Mouse (Mus musculus) c-Kit-positive CD71-positive TER-119-negative erythroid progenitor cells, embryonic 14.5 days (primary cell): Measurements from ENCODE around the gene Cypt15.
"Not testable (repeated sequence)": the region's sequence is repeated elsewhere in the genome, so short reads cannot be mapped to it uniquely, and the experiment has no call there.

Experiments used
- DNase-seq: peaks from one replicate; pipeline ENCODE4 v3.0.0-alpha.2; 2013; ENCODE audit warnings: low read depth

Gene Cypt15

DNA sequence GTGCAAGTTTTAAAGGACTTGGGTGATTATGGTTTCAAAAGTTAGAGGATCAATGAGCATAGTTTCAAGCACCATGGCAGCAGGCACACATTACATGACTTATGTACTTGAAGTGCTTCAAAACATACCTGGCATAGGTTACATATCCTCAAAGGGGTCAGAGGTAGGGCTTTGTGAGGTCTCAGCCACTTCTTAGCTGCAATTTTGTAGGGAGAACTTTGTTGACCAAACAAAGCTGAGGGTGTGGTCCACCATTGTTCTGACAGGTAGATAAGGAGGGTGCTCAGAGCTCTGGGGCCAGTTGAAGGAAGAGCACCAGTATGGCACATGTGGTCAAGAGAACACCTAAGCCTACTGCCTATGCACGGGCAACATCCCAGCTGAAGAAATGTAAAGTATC is at the start of gene Cypt15:
TSS of gene Cypt15 (plus strand) at position 301 of the 400 bp plus-strand sequence.
- not testable (repeated sequence) for DNase-seq

GRCm38 (mm10) chrX:39370932-39371331 is 24.9 kb downstream of the Cypt15 start:
- no peak for DNase-seq

- no peak for DNase-seq
These were observed 32.8 kb downstream of the Cypt15 start for GRCm38 (mm10) chrX:39378830-39379229.

GRCm38 (mm10) chrX:39383806-39384205 is 37.7 kb downstream of the Cypt15 start:
- DNase-seq = no peak
